Mouse (Mus musculus) forebrain, embryonic 11.5 days (tissue): ENCODE data around the gene Gm29427. TPM values are rescaled to one million over a fixed set of nuclear protein-coding genes. Genes with fewer than 3 reads are reported as not detected.

Source experiments
- ATAC-seq: fragments of 200-750 bp; cut with Nextera tagmentation; replicated peaks from 2 replicates; pipeline ENCODE4 v1.8.0; 2017; ENCODE audit warnings: moderate TSS enrichment; ENCODE audit not compliant: low FRiP score
- DNase-seq: peaks from one replicate; pipeline ENCODE4 v3.0.0-alpha.2; 2017; ENCODE audit warnings: low spot score
- H3K27ac ChIP-seq: fragments of 300-500 bp; sonication (generic); 2 replicates; pipeline ENCODE4 v1.5.1; 2014; ENCODE audit warnings: low read depth, low read length
- H3K27me3 ChIP-seq: fragments of 300-500 bp; sonication (generic); 2 replicates; pipeline ENCODE4 v1.6.1; 2014; ENCODE audit warnings: mild to moderate bottlenecking, low read length, mixed read lengths; ENCODE audit not compliant: control insufficient read depth, insufficient read depth
- H3K36me3 ChIP-seq: fragments of 300-500 bp; sonication (generic); 2 replicates; pipeline ENCODE4 v1.6.1; 2014; ENCODE audit warnings: mild to moderate bottlenecking, low read length, moderate library complexity, mixed read lengths; ENCODE audit not compliant: control insufficient read depth, insufficient read depth
- H3K4me1 ChIP-seq: fragments of 300-500 bp; sonication (generic); replicated peaks from 2 replicates; pipeline ENCODE4 v1.6.1; 2014; ENCODE audit warnings: low read length, mixed read lengths; ENCODE audit not compliant: control insufficient read depth, insufficient read depth
- H3K4me2 ChIP-seq: fragments of 300-500 bp; sonication (generic); 2 replicates; pipeline ENCODE4 v1.6.1; 2014; ENCODE audit warnings: low read depth, mild to moderate bottlenecking, low read length, moderate library complexity, mixed read lengths; ENCODE audit not compliant: severe bottlenecking
- H3K4me3 ChIP-seq: fragments of 300-500 bp; sonication (generic); 2 replicates; pipeline ENCODE4 v1.5.1; 2014; ENCODE audit warnings: low read depth, low read length
- H3K9ac ChIP-seq: fragments of 300-500 bp; sonication (generic); 2 replicates; pipeline ENCODE4 v1.6.1; 2014; ENCODE audit warnings: low read length
- H3K9me3 ChIP-seq: fragments of 300-500 bp; sonication (generic); 2 replicates; pipeline ENCODE4 v1.6.1; 2016; ENCODE audit warnings: low read length, mixed read lengths; ENCODE audit not compliant: control insufficient read depth
- WGBS: fragments of 180-500 bp; shearing (Covaris S2); extraction: QIAGEN DNeasy Blood & Tissue Kit; methylation state at CpG from one replicate; pipeline ENCODE4 v1.1.7; 2014; 5-methylcytosine and 5-hydroxymethylcytosine counted together
- polyA plus RNA-seq: library from polyadenylated mRNA; unstranded; fragments of >200 nt; fragmentation: Nextera tagmentation; extraction: Ambion mirVana; gene quantifications from 2 replicates; pipeline ENCODE4 v1.2.1, GENCODE M21; 2014

Gm29427 gene
- polyA plus RNA-seq, 1 experiment from 2014 or later: not detected

GRCm38 (mm10) chr1:130737411-130737881 is 21.8 kb upstream of the Gm29427 start:
- H3K36me3 ChIP-seq: no peaks in the 10 kb centered on the region
- H3K9ac ChIP-seq: no peak overlapping the region
- DNase-seq (no peak), ATAC-seq (peak; percentile 34)
- no peak overlapping the region for H3K4me3 ChIP-seq
- no peaks in the 10 kb centered on the region for H3K9me3 ChIP-seq
- H3K27me3 ChIP-seq: no peaks in the 10 kb centered on the region
- H3K27ac ChIP-seq: no peak overlapping the region
- H3K4me1 ChIP-seq: no peaks in the 10 kb centered on the region
- WGBS: 26% methylated on average over 11 of the region's 11 CpGs
- H3K4me2 ChIP-seq: no peak overlapping the region

GRCm38 (mm10) chr1:130734852-130735251 is 19.3 kb upstream of the Gm29427 start:
- Histone ChIP-seq H3K27ac (no peak overlapping the region), H3K4me3 (no peak overlapping the region), H3K9me3 (no peaks in the 10 kb centered on the region), H3K36me3 (no peaks in the 10 kb centered on the region), H3K4me1 (no peaks in the 10 kb centered on the region), H3K4me2 (no peak overlapping the region), H3K27me3 (no peaks in the 10 kb centered on the region), H3K9ac (no peak overlapping the region)
- ATAC-seq (no peak), DNase-seq (no peak)
- 80% methylated on average over 8 of the region's 8 CpGs for WGBS

GRCm38 (mm10) chr1:130734452-130734851 is 18.9 kb upstream of the Gm29427 start:
- H3K9ac ChIP-seq: no peak overlapping the region
- no peaks in the 10 kb centered on the region for H3K4me1 ChIP-seq
- DNase-seq (no peak), ATAC-seq (no peak)
- H3K27me3 ChIP-seq: no peaks in the 10 kb centered on the region
- H3K4me2 ChIP-seq: no peak overlapping the region
- no peaks in the 10 kb centered on the region for H3K36me3 ChIP-seq
- no peak overlapping the region for H3K27ac ChIP-seq
- H3K4me3 ChIP-seq: no peak overlapping the region
- 75% methylated on average over 5 of the region's 5 CpGs for WGBS
- H3K9me3 ChIP-seq: no peaks in the 10 kb centered on the region

GRCm38 (mm10) chr1:130733671-130734070 is 18.1 kb upstream of the Gm29427 start:
- Histone ChIP-seq H3K27ac (no peak overlapping the region), H3K27me3 (no peaks in the 10 kb centered on the region), H3K4me3 (no peak overlapping the region), H3K9ac (no peak overlapping the region), H3K4me1 (no peaks in the 10 kb centered on the region), H3K4me2 (no peak overlapping the region), H3K36me3 (no peaks in the 10 kb centered on the region), H3K9me3 (no peaks in the 10 kb centered on the region)
- ATAC-seq (no peak), DNase-seq (no peak)
- WGBS: 90% methylated on average over 4 of the region's 4 CpGs

- no peak overlapping the region for H3K4me3 ChIP-seq
Measured at GRCm38 (mm10) chr1:130732706-130733658, 17.4 kb upstream of the Gm29427 start.

GRCm38 (mm10) chr1:130731741-130732337 is 16.2 kb upstream of the Gm29427 start, which contains the start of gene AA986860:
Gene AA986860, plus strand, starts transcription at chr1:130731976.
- H3K9ac ChIP-seq: no peak within 1 kb of the TSS
- H3K9me3 ChIP-seq: no peaks in the 10 kb centered on the region
- ATAC-seq: peak; percentile 80
- 3% methylated on average over 10 of the region's 10 CpGs for WGBS
- H3K27ac ChIP-seq: no peak within 1 kb of the TSS
- no peaks in the 10 kb centered on the region for H3K4me1 ChIP-seq
- H3K4me2 ChIP-seq: peak within 1 kb of the TSS; percentile 19; the same call in 1 of the 2 replicates
- H3K27me3 ChIP-seq: no peaks in the 10 kb centered on the region
- no peaks in the 10 kb centered on the region for H3K36me3 ChIP-seq
- no peak within 1 kb of the TSS for H3K4me3 ChIP-seq
- peak; percentile 61 for DNase-seq

More at GRCm38 (mm10) chr1:130732706-130733658, 17.4 kb upstream of the Gm29427 start:
- H3K4me2 ChIP-seq: no peak overlapping the region
- H3K9me3 ChIP-seq: no peaks in the 10 kb centered on the region
- no peaks in the 10 kb centered on the region for H3K4me1 ChIP-seq
- H3K9ac ChIP-seq: no peak overlapping the region
- WGBS: 90% methylated on average over 13 of the region's 13 CpGs
- DNase-seq: no peak
- no peak for ATAC-seq
- no peaks in the 10 kb centered on the region for H3K36me3 ChIP-seq
- H3K27me3 ChIP-seq: no peaks in the 10 kb centered on the region
- no peak overlapping the region for H3K27ac ChIP-seq

GRCm38 (mm10) chr1:130729153-130729552 is 13.6 kb upstream of the Gm29427 start, which contains the start of gene Pfkfb2:
Gene Pfkfb2, minus strand, starts transcription at chr1:130729253.
- no peaks in the 10 kb centered on the region for H3K36me3 ChIP-seq
- H3K9me3 ChIP-seq: no peaks in the 10 kb centered on the region
- no peak within 1 kb of the TSS for H3K9ac ChIP-seq
- H3K27me3 ChIP-seq: no peaks in the 10 kb centered on the region
- DNase-seq (no peak), ATAC-seq (no peak)
- H3K4me1 ChIP-seq: no peaks in the 10 kb centered on the region
- no peak within 1 kb of the TSS for H3K4me3 ChIP-seq
- H3K27ac ChIP-seq: no peak within 1 kb of the TSS
- no peak within 1 kb of the TSS for H3K4me2 ChIP-seq
- WGBS: 86% methylated on average over 2 of the region's 2 CpGs

- Histone ChIP-seq H3K4me3 (no peak overlapping the region), H3K9me3 (no peaks in the 10 kb centered on the region), H3K36me3 (no peaks in the 10 kb centered on the region), H3K27ac (no peak overlapping the region), H3K9ac (no peak overlapping the region), H3K27me3 (no peaks in the 10 kb centered on the region), H3K4me2 (no peak overlapping the region), H3K4me1 (no peaks in the 10 kb centered on the region)
- 90% methylated on average over 3 of the region's 3 CpGs for WGBS
- ATAC-seq (no peak), DNase-seq (no peak)
Measured at GRCm38 (mm10) chr1:130728708-130729107, 13.1 kb upstream of the Gm29427 start.
